Mouse (Mus musculus): Measurements from ENCODE around the gene Tshz2.

DNA sequence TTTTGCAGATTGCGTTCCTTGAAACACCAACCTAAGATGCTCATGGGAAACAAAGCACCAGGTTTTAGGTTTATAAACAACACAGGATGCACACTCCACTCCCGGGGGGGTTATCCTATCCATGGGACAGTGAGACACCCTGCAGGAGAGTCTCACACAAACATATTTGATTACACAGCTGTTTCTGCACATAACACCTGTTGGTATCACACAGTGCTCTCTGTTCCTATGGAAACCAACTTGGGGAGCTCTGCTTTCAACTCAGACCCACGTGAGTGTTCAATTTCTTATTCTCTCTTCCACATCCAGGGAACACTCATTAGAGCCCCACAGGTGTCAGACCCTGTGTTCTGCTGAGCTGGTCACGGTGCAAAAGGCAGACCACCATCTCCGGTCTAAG, 390.1 kb downstream of the Tshz2 start:
- TF ChIP-seq POLR2A (IDR thresholded peaks at IDR 0.05; ENCODE audit: low read depth, low read length) = no peak
- TF ChIP-seq CTCF (IDR thresholded peaks at IDR 0.05; ENCODE audit: extremely low read depth, insufficient read length, insufficient replicate concordance, low read depth, low read length) = no peak

Data from small intestine, adult 2 months (tissue).